8 mouse cellular contexts compared by ENCODE assay signal in the genomic region with DNA sequence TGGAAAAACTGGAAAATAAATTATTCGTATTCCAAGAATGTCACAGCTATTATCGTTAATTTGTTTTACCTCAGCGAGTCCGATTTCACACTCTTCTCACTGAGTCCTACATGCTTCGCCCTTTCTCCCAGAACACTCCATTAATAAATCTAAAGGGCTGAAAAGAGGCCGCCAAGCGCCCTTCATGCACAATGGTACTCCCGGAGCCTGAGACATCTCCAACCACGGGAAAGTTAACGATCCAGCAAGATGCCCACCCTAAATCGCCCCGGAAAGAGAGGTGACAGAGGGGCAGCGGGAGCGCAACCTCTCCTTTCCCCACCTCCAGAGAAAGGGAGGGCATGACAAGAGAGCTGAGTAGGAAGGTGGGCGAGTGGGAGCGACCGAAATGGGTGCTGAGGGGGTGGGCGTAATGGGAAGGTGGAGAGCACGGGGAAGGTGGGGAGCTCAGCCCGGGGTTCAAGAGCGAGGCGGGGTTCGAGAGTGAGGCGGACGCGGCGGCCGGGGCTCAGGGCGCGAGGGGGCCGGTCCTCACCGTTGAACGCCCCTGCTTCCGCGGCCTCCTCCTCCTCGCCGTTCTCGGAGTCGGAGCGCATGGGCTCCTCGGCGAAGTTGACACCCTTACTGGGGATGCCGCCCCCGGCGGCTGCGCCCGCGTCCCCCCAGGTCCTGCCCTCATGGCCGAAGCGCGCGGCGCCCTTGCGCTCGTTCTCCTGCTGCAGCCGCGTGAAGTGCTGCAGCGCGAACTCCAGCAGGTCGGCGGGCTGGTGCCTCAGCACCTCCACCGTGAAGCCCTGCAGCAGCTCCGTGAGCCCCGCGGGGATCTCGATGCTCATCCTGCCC. TPM values are rescaled to one million over a fixed set of nuclear protein-coding genes. Genes with fewer than 3 reads are reported as not detected.
DNase-seq lines count a peak whose midpoint lies in the region; ATAC-seq lines count a peak whose summit lies in the region.

No protein-coding gene starts in this region.

- peak overlapping the region; percentile 71 for H3K4me2 ChIP-seq in forebrain, embryonic 12.5 days
- peak overlapping the region; percentile 95 for H3K4me2 ChIP-seq in intestine, embryonic 15.5 days (replicated peaks)
- H3K4me2 ChIP-seq in midbrain, embryonic 12.5 days (replicated peaks), result peak overlapping the region; percentile 70

- under 1% methylated on average over 64 of the region's 66 CpGs for WGBS in heart, embryonic 10.5 days
- under 1% methylated on average over 62 of the region's 66 CpGs for WGBS in forebrain, embryonic 12.5 days
- under 1% methylated on average over 59 of the region's 66 CpGs for WGBS in intestine, embryonic 15.5 days
- under 1% methylated on average over 65 of the region's 66 CpGs for WGBS in midbrain, embryonic 12.5 days

- intact Hi-C loops in heart, postnatal 14 days (cut with DNase I), result loop anchor here (5.0 kb wide), 1 partner anchor 82 kb away; no protein-coding TSS in a partner anchor

- no peaks in the 10 kb centered on the region for H3K9me3 ChIP-seq in heart, embryonic 10.5 days
- no peaks in the 10 kb centered on the region for H3K9me3 ChIP-seq in forebrain, embryonic 12.5 days
- no peaks in the 10 kb centered on the region for H3K9me3 ChIP-seq in intestine, embryonic 15.5 days
- H3K9me3 ChIP-seq in midbrain, embryonic 12.5 days, result no peaks in the 10 kb centered on the region

- peaks cover 18% of the 10 kb centered on the region for H3K4me1 ChIP-seq in heart, embryonic 10.5 days
- H3K4me1 ChIP-seq in forebrain, embryonic 12.5 days, result peaks cover 25% of the 10 kb centered on the region
- peaks cover 2% of the 10 kb centered on the region; the same call in 1 of the 2 replicates for H3K4me1 ChIP-seq in intestine, embryonic 15.5 days (replicated peaks)
- peaks cover 32% of the 10 kb centered on the region for H3K4me1 ChIP-seq in midbrain, embryonic 12.5 days

- H3K27me3 ChIP-seq in heart, embryonic 10.5 days (ENCODE audit: insufficient read depth, poor library complexity, severe bottlenecking), result no peaks in the 10 kb centered on the region
- no peaks in the 10 kb centered on the region for H3K27me3 ChIP-seq in forebrain, embryonic 12.5 days
- H3K27me3 ChIP-seq in intestine, embryonic 15.5 days (replicated peaks), result no peaks in the 10 kb centered on the region
- peaks cover 4% of the 10 kb centered on the region; the same call in 1 of the 2 replicates for H3K27me3 ChIP-seq in midbrain, embryonic 12.5 days

- peak; percentile 81 for ATAC-seq in forebrain, embryonic 12.5 days (ENCODE audit: low FRiP score)
- peak; percentile 87 for ATAC-seq in intestine, embryonic 15.5 days
- peak; percentile 84 for ATAC-seq in midbrain, embryonic 12.5 days (ENCODE audit: low FRiP score, low read depth)

- H3K9ac ChIP-seq in forebrain, embryonic 12.5 days, result peak overlapping the region; percentile 91
- peak overlapping the region; percentile 86 for H3K9ac ChIP-seq in intestine, embryonic 15.5 days
- peak overlapping the region; percentile 91 for H3K9ac ChIP-seq in midbrain, embryonic 12.5 days (replicated peaks)

- no peaks in the 10 kb centered on the region for H3K36me3 ChIP-seq in heart, embryonic 10.5 days
- H3K36me3 ChIP-seq in forebrain, embryonic 12.5 days (replicated peaks), result 0 out of 2 replicates have a peak, but pooled peaks cover 3% of the 10 kb centered on the region
- no peaks in the 10 kb centered on the region for H3K36me3 ChIP-seq in intestine, embryonic 15.5 days
- H3K36me3 ChIP-seq in midbrain, embryonic 12.5 days, result 0 out of 2 replicates have a peak, but pooled peaks cover 6% of the 10 kb centered on the region

- H3K27ac ChIP-seq in heart, embryonic 10.5 days, result peak overlapping the region; percentile 97
- peak overlapping the region; percentile 98 for H3K27ac ChIP-seq in forebrain, embryonic 12.5 days
- peak overlapping the region; percentile 94 for H3K27ac ChIP-seq in intestine, embryonic 15.5 days
- peak overlapping the region; percentile 97 for H3K27ac ChIP-seq in midbrain, embryonic 12.5 days (replicated peaks)

- H3K4me3 ChIP-seq in heart, embryonic 10.5 days, result peak overlapping the region; percentile 87
- H3K4me3 ChIP-seq in forebrain, embryonic 12.5 days (replicated peaks), result peak overlapping the region; percentile 83
- peak overlapping the region; percentile 88 for H3K4me3 ChIP-seq in intestine, embryonic 15.5 days (replicated peaks)
- H3K4me3 ChIP-seq in midbrain, embryonic 12.5 days, result peak overlapping the region; percentile 70

- DNase-seq in heart, embryonic 10.5 days (ENCODE audit: low spot score), result peak; percentile 91
- no peak for DNase-seq in heart, postnatal 14 days
- DNase-seq in 3134 (ENCODE audit: extremely low read depth, insufficient read length, low spot score) (peak; percentile 83), R1 (ENCODE audit: low read depth, low spot score) (peak; percentile 70)
- no peak for DNase-seq in Muller cell, postnatal 12 days (ENCODE audit: inconsistent ontology term)

RNA-seq across cellular contexts. Expression of a gene that starts 0.6 kb away (rescaled TPM):
- 18.9 and 28.2 TPM in 2 replicates for polyA plus RNA-seq in heart, embryonic 10.5 days (2016; fragmentation: Nextera tagmentation; extraction: Ambion mirVana)
- 10 to 100 TPM in 1 of 2 experiments, 1 to 10 TPM in 1; 3.8 to 13.1 TPM for total RNA-seq in heart, postnatal 14 days (2021)
- polyA plus RNA-seq in forebrain, embryonic 12.5 days (2016; fragmentation: Nextera tagmentation; extraction: Ambion mirVana), result 66.7 and 68.4 TPM in 2 replicates
- polyA plus RNA-seq in intestine, embryonic 15.5 days (2015; fragmentation: Nextera tagmentation; extraction: Ambion mirVana), result 17.0 and 17.9 TPM in 2 replicates
- polyA plus RNA-seq in midbrain, embryonic 12.5 days (2016; fragmentation: Nextera tagmentation; extraction: Ambion mirVana), result 77.8 and 85.0 TPM in 2 replicates

Comparison
In these comparisons a context has a peak if more than half of its experiments do, and no peak if none do; other contexts are left out.
1. DNase-seq: peak in heart, embryonic 10.5 days (single experiment), 3134 (single experiment) and R1 (single experiment); none in heart, postnatal 14 days (0 of 2) and Muller cell, postnatal 12 days (single experiment).
2. Peak in every context shown above with its lines, with median percentiles within 50 percentile points of each other: H3K27ac ChIP-seq, H3K4me3 ChIP-seq, ATAC-seq, H3K4me2 ChIP-seq and H3K9ac ChIP-seq.